Mouse (Mus musculus): ENCODE measurements at regions not wholly inside any gene's neighbourhood (a gene's known extent, or its start where the extent isn't known, plus 50 kb on each side); places are given as distances from the start of the nearest gene placed in this dataset.

DNA sequence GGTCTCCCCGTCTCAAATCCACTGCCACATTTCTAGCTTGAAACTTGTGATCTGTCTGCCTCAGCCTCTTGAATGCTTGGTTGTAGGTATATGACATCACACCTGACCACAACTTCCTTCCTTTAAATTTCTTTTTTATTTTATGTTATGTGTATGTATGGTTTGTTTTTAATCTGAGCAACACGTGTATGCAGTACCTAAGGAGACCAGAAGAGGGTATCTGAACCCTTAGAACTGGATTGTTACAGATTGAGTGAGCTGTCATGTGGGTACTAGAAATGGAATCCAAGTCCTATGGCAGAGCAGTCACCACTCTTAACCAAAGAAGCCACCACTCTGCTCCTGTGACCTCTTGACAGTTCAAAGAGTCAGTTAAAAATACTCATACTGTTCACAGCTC is 240.0 kb upstream of the Got2 start:
- TF ChIP-seq POLR2A (IDR thresholded peaks at IDR 0.05; ENCODE audit: low read depth, low read length) (no peak), CTCF (IDR thresholded peaks at IDR 0.05; ENCODE audit: extremely low read depth, insufficient read depth, insufficient read length, insufficient replicate concordance) (no peak)
- Histone ChIP-seq H3K4me3 (ENCODE audit: extremely low read depth, insufficient read depth, insufficient read length) (no peak overlapping the region), H3K4me1 (ENCODE audit: control insufficient read depth, insufficient read depth, insufficient read length) (no peaks in the 10 kb centered on the region), H3K36me3 (ENCODE audit: control insufficient read depth, insufficient read depth, low read length) (no peaks in the 10 kb centered on the region), H3K27me3 (ENCODE audit: control insufficient read depth, insufficient read depth, low read length) (no peaks in the 10 kb centered on the region), H3K27ac (ENCODE audit: insufficient read depth, low read length) (no peak overlapping the region)
- DNase-seq (ENCODE audit: low read depth in 1 of 2, low spot score in 2 of 2), result no peak
- WGBS, result 62% methylated on average over 2 of the region's 2 CpGs

DNA sequence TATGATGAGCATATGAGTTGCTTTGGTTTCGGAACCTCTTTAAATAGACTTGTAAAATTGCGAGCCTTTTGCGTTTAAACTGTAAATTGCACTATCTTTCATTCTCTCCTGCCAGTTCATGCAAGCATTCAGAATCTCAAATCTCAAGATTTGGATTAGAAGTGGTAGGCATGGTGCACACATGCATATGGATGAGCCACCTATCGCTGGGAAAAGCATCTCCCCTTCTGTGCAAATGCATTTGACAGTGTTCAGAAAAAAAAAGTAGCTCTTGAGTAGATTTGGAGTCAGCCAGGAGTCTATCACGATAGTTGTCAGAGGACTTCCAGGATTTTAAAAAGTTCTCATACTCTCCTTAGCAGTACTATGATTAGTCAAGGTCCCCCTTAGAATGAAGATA is 212.5 kb upstream of the Got2 start:
- Histone ChIP-seq H3K36me3 (ENCODE audit: control insufficient read depth, insufficient read depth, low read length) (no peaks in the 10 kb centered on the region), H3K27me3 (ENCODE audit: control insufficient read depth, insufficient read depth, low read length) (no peaks in the 10 kb centered on the region), H3K4me3 (ENCODE audit: extremely low read depth, insufficient read depth, insufficient read length) (no peak overlapping the region), H3K4me1 (ENCODE audit: control insufficient read depth, insufficient read depth, insufficient read length) (no peaks in the 10 kb centered on the region), H3K27ac (ENCODE audit: insufficient read depth, low read length) (no peak overlapping the region)
- DNase-seq (ENCODE audit: low read depth in 1 of 2, low spot score in 2 of 2), result no peak
- TF ChIP-seq CTCF (IDR thresholded peaks at IDR 0.05; ENCODE audit: extremely low read depth, insufficient read depth, insufficient read length, insufficient replicate concordance), result no peak
- no peak for TF ChIP-seq POLR2A (IDR thresholded peaks at IDR 0.05; ENCODE audit: low read depth, low read length)
- 81% methylated on average over 5 of the region's 5 CpGs for WGBS

GRCm38 (mm10) chr8:96092931-96093330 is 204.6 kb upstream of the Got2 start:
- no peak for TF ChIP-seq POLR2A (IDR thresholded peaks at IDR 0.05; ENCODE audit: low read depth, low read length)
- no peak for TF ChIP-seq CTCF (IDR thresholded peaks at IDR 0.05; ENCODE audit: extremely low read depth, insufficient read depth, insufficient read length, insufficient replicate concordance)
- Histone ChIP-seq H3K4me3 (ENCODE audit: extremely low read depth, insufficient read depth, insufficient read length) (no peak overlapping the region), H3K27me3 (ENCODE audit: control insufficient read depth, insufficient read depth, low read length) (no peaks in the 10 kb centered on the region), H3K4me1 (ENCODE audit: control insufficient read depth, insufficient read depth, insufficient read length) (no peaks in the 10 kb centered on the region), H3K36me3 (ENCODE audit: control insufficient read depth, insufficient read depth, low read length) (no peaks in the 10 kb centered on the region), H3K27ac (ENCODE audit: insufficient read depth, low read length) (no peak overlapping the region)
- 87% methylated on average over 3 of the region's 3 CpGs for WGBS
- no peak for DNase-seq (ENCODE audit: low read depth in 1 of 2, low spot score in 2 of 2)

DNA sequence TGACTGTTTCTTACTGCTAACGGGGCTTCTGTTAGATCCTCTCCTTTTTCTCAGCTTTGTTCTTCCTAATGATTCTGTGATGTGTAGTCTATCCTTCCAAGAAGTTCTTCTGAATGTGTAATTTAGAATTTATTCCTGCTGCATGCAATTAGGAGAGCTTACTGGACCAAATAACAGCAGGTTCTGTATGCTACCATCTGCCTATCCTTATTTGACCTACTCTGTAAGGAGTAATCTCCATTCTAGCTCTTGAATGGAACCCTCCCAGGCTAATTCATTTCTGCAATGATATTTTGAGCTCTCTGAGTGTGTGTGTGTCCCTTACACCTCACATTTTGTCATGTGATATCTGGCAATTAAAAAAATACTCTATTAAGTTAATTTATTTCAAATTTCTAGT is 201.9 kb upstream of the Got2 start:
- no peaks in the 10 kb centered on the region for H3K36me3 ChIP-seq (ENCODE audit: control insufficient read depth, insufficient read depth, low read length)
- 92% methylated on average over 1 of the region's 1 CpGs for WGBS
- H3K27ac ChIP-seq (ENCODE audit: insufficient read depth, low read length), result no peak overlapping the region
- no peak for DNase-seq (ENCODE audit: low read depth in 1 of 2, low spot score in 2 of 2)
- no peak overlapping the region for H3K4me3 ChIP-seq (ENCODE audit: extremely low read depth, insufficient read depth, insufficient read length)
- TF ChIP-seq CTCF (IDR thresholded peaks at IDR 0.05; ENCODE audit: extremely low read depth, insufficient read depth, insufficient read length, insufficient replicate concordance) (no peak), POLR2A (IDR thresholded peaks at IDR 0.05; ENCODE audit: low read depth, low read length) (no peak)
- H3K27me3 ChIP-seq (ENCODE audit: control insufficient read depth, insufficient read depth, low read length), result no peaks in the 10 kb centered on the region
- no peaks in the 10 kb centered on the region for H3K4me1 ChIP-seq (ENCODE audit: control insufficient read depth, insufficient read depth, insufficient read length)

DNA sequence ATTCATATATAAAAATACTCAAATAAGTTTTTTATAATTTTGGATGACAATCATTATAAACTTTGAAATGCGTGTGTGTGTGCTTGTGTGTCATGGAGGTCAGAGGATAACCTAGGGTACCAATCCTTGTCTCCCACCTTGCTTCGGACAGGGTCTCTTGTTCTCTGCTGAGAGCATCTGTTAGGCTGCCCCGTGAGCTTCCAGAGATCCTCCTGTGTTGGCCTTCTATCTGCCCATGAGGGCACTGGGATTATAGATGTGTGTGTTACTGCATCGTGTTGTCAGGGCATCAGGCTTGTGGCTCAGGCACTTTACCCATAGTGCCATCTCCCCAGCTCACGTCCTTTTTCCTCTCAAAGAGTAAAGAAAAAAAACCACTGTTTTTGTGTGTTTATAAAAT is 180.0 kb upstream of the Got2 start:
- Histone ChIP-seq H3K4me3 (ENCODE audit: extremely low read depth, insufficient read depth, insufficient read length) (no peak overlapping the region), H3K36me3 (ENCODE audit: control insufficient read depth, insufficient read depth, low read length) (no peaks in the 10 kb centered on the region), H3K27ac (ENCODE audit: insufficient read depth, low read length) (no peak overlapping the region), H3K27me3 (ENCODE audit: control insufficient read depth, insufficient read depth, low read length) (no peaks in the 10 kb centered on the region), H3K4me1 (ENCODE audit: control insufficient read depth, insufficient read depth, insufficient read length) (no peaks in the 10 kb centered on the region)
- TF ChIP-seq POLR2A (IDR thresholded peaks at IDR 0.05; ENCODE audit: low read depth, low read length), result no peak
- no peak for TF ChIP-seq CTCF (IDR thresholded peaks at IDR 0.05; ENCODE audit: extremely low read depth, insufficient read depth, insufficient read length, insufficient replicate concordance)
- no peak for DNase-seq (ENCODE audit: low read depth in 1 of 2, low spot score in 2 of 2)
- 80% methylated on average over 5 of the region's 5 CpGs for WGBS

DNA sequence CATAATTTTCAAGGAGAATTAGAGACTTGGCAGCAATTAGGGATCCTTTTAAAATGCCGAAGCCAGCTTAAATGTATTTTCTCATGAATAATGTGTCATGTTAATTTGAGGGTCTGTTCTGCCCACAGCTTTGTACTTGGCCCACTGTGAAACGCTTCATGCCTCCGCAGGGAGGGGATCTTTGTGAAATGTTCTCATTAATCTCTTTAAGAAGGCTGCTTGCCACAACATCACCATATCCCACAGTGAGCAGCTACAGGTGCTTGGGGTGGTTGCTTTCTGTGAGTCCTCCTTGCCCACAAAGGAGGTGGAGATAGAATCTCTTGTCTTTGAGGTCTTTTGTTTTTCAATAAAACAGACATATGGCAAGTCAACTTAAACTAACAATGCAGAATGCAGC is 159.3 kb upstream of the Got2 start:
- Histone ChIP-seq H3K36me3 (ENCODE audit: control insufficient read depth, insufficient read depth, low read length) (no peaks in the 10 kb centered on the region), H3K27me3 (ENCODE audit: control insufficient read depth, insufficient read depth, low read length) (no peaks in the 10 kb centered on the region), H3K4me1 (ENCODE audit: control insufficient read depth, insufficient read depth, insufficient read length) (no peaks in the 10 kb centered on the region), H3K27ac (ENCODE audit: insufficient read depth, low read length) (no peak overlapping the region), H3K4me3 (ENCODE audit: extremely low read depth, insufficient read depth, insufficient read length) (no peak overlapping the region)
- WGBS, result 83% methylated on average over 3 of the region's 3 CpGs
- DNase-seq (ENCODE audit: low read depth in 1 of 2, low spot score in 2 of 2), result no peak
- TF ChIP-seq POLR2A (IDR thresholded peaks at IDR 0.05; ENCODE audit: low read depth, low read length), result no peak
- TF ChIP-seq CTCF (IDR thresholded peaks at IDR 0.05; ENCODE audit: extremely low read depth, insufficient read depth, insufficient read length, insufficient replicate concordance), result no peak

GRCm38 (mm10) chr8:96042335-96042734 is 154.0 kb upstream of the Got2 start:
- TF ChIP-seq POLR2A (IDR thresholded peaks at IDR 0.05; ENCODE audit: low read depth, low read length), result no peak
- no peak for TF ChIP-seq CTCF (IDR thresholded peaks at IDR 0.05; ENCODE audit: extremely low read depth, insufficient read depth, insufficient read length, insufficient replicate concordance)
- Histone ChIP-seq H3K27ac (ENCODE audit: insufficient read depth, low read length) (no peak overlapping the region), H3K36me3 (ENCODE audit: control insufficient read depth, insufficient read depth, low read length) (no peaks in the 10 kb centered on the region), H3K4me3 (ENCODE audit: extremely low read depth, insufficient read depth, insufficient read length) (no peak overlapping the region), H3K4me1 (ENCODE audit: control insufficient read depth, insufficient read depth, insufficient read length) (no peaks in the 10 kb centered on the region), H3K27me3 (ENCODE audit: control insufficient read depth, insufficient read depth, low read length) (no peaks in the 10 kb centered on the region)
- WGBS, result 25% methylated on average over 5 of the region's 5 CpGs
- DNase-seq (ENCODE audit: low read depth in 1 of 2, low spot score in 2 of 2), result no peak
